Mouse (Mus musculus) heart, adult 11 months (tissue): ENCODE measurements around the gene Slc22a23.

Experiments
- DNase-seq: peaks from one replicate; pipeline ENCODE4 v3.0.0; 2022

The Slc22a23 gene

GRCm38 (mm10) chr13:34131011-34131707, 213.8 kb downstream of the Slc22a23 start:
- DNase-seq, result peak; percentile 95

- DNase-seq, result peak; percentile 97
Observed at GRCm38 (mm10) chr13:34130226-34130731, 214.7 kb downstream of the Slc22a23 start, which contains the start of gene Tubb2b. TSS of gene Tubb2b (minus strand) at chr13:34130466.

GRCm38 (mm10) chr13:34129485-34130225, 215.3 kb downstream of the Slc22a23 start:
- peak; percentile 94 for DNase-seq
